Mouse (Mus musculus) embryonic facial prominence, embryonic 11.5 days (tissue): Measurements from ENCODE around the gene Wdr72. TPM values are rescaled to one million over a fixed set of nuclear protein-coding genes. Genes with fewer than 3 reads are reported as not detected.

Source experiments
- ATAC-seq: fragments of 200-750 bp; cut with Nextera tagmentation; replicated peaks from 2 replicates; pipeline ENCODE4 v1.8.0; 2017; ENCODE audit warnings: low read depth; ENCODE audit not compliant: insufficient number of reproducible peaks, low FRiP score, low TSS enrichment
- DNase-seq: peaks from one replicate; pipeline ENCODE4 v3.0.0-alpha.2; 2015; ENCODE audit warnings: low spot score
- H3K27ac ChIP-seq: fragments of 300-500 bp; sonication (generic); replicated peaks from 2 replicates; pipeline ENCODE4 v1.5.1; 2014; ENCODE audit warnings: mild to moderate bottlenecking, low read depth, low read length, control low read depth
- H3K27me3 ChIP-seq: fragments of 300-500 bp; sonication (generic); 2 replicates; pipeline ENCODE4 v1.6.1; 2014; ENCODE audit warnings: mild to moderate bottlenecking, low read length, moderate library complexity, mixed read lengths; ENCODE audit not compliant: control insufficient read depth, insufficient read depth
- H3K36me3 ChIP-seq: fragments of 300-500 bp; sonication (generic); replicated peaks from 2 replicates; pipeline ENCODE4 v1.6.1; 2014; ENCODE audit warnings: low read depth, mild to moderate bottlenecking, low read length, moderate library complexity, mixed read lengths; ENCODE audit not compliant: control insufficient read depth, insufficient read depth
- H3K4me1 ChIP-seq: fragments of 300-500 bp; sonication (generic); 2 replicates; pipeline ENCODE4 v1.6.1; 2014; ENCODE audit warnings: low read length, mixed read lengths; ENCODE audit not compliant: control insufficient read depth, insufficient read depth
- H3K4me2 ChIP-seq: fragments of 300-500 bp; sonication (generic); 2 replicates; pipeline ENCODE4 v1.6.1; 2014; ENCODE audit warnings: low read depth, mild to moderate bottlenecking, control low read depth, low read length, moderate library complexity
- H3K4me3 ChIP-seq: fragments of 300-500 bp; sonication (generic); 2 replicates; pipeline ENCODE4 v1.5.1; 2014; ENCODE audit warnings: low read depth, low read length, control low read depth
- H3K9ac ChIP-seq: fragments of 300-500 bp; sonication (generic); replicated peaks from 2 replicates; pipeline ENCODE4 v1.6.1; 2014; ENCODE audit warnings: mild to moderate bottlenecking, control low read depth, low read length
- H3K9me3 ChIP-seq: fragments of 300-500 bp; sonication (generic); replicated peaks from 2 replicates; pipeline ENCODE4 v1.6.1; 2016; ENCODE audit warnings: mild to moderate bottlenecking, low read length, inconsistent platforms, mixed read lengths; ENCODE audit not compliant: control insufficient read depth
- WGBS: fragments of 180-500 bp; shearing (Covaris S2); extraction: QIAGEN DNeasy Blood & Tissue Kit; methylation state at CpG from one replicate; pipeline ENCODE4 v1.1.7; 2014; 5-methylcytosine and 5-hydroxymethylcytosine counted together
- polyA plus RNA-seq: library from polyadenylated mRNA; unstranded; fragments of >200 nt; fragmentation: Nextera tagmentation; extraction: Ambion mirVana; gene quantifications from 2 replicates; pipeline ENCODE4 v1.2.1, GENCODE M21; 2014

Wdr72 gene
- polyA plus RNA-seq, 1 experiment from 2014 or later, result 0.11 TPM

- no peak overlapping the region for H3K9ac ChIP-seq
- no peak for DNase-seq
- 70% methylated on average over 11 of the region's 11 CpGs for WGBS
Measured at GRCm38 (mm10) chr9:74160361-74160933, 50.3 kb downstream of the Wdr72 start.

DNA sequence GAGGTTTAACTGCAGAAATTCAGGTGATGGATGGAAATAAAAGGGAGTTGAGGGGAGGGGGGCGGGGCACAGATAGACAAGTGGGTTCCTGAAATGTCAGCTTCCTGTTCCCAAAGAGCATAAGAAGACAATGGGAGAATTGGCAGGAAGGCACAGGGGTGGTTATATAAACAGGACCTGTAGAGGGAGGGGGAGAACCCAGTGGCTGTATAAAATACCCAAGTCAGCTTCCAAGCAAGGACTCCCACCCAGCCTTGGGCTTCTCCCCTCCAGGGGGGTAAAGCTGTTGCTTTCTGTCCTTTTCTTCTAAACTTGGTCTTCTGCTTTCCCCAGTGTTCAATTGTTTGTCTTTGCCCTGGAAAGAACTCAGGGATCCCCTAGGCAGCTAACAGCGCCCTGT, 55.5 kb downstream of the Wdr72 start:
- Histone ChIP-seq H3K4me2 (no peak overlapping the region), H3K27ac (no peak overlapping the region), H3K9me3 (no peaks in the 10 kb centered on the region), H3K9ac (no peak overlapping the region), H3K4me1 (no peaks in the 10 kb centered on the region), H3K27me3 (no peaks in the 10 kb centered on the region), H3K4me3 (no peak overlapping the region), H3K36me3 (no peaks in the 10 kb centered on the region)
- no peak for ATAC-seq
- no peak for DNase-seq
- WGBS, result 89% methylated on average over 2 of the region's 2 CpGs

More at GRCm38 (mm10) chr9:74160361-74160933, 50.3 kb downstream of the Wdr72 start:
- no peaks in the 10 kb centered on the region for H3K4me1 ChIP-seq
- H3K4me2 ChIP-seq, result no peak overlapping the region
- H3K9me3 ChIP-seq, result no peaks in the 10 kb centered on the region
- H3K27ac ChIP-seq, result no peak overlapping the region
- no peaks in the 10 kb centered on the region for H3K36me3 ChIP-seq
- H3K4me3 ChIP-seq, result no peak overlapping the region
- ATAC-seq, result no peak
- H3K27me3 ChIP-seq, result no peaks in the 10 kb centered on the region

DNA sequence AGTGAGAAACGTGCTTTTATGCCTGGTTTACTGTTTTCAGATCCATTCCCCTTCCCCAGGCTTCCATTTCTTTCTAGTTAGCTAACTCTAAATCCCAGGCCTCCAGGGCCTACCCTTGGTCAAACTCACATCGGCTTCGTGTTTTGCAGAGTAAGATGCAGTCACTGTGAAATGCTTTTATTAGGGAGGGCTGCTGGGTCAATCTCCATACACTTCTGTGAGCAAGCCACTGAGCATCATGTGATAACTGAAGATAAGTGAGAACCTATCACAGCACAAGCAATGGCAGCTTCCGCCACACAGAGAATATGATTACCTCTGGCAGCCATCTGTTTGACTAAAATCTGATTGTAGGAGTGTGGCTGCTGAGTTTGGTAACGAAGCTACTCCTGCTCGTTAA, 59.7 kb downstream of the Wdr72 start:
- no peaks in the 10 kb centered on the region for H3K4me1 ChIP-seq
- no peaks in the 10 kb centered on the region for H3K9me3 ChIP-seq
- no peak overlapping the region for H3K4me2 ChIP-seq
- H3K9ac ChIP-seq, result no peak overlapping the region
- H3K27ac ChIP-seq, result no peak overlapping the region
- no peaks in the 10 kb centered on the region for H3K27me3 ChIP-seq
- 65% methylated on average over 6 of the region's 6 CpGs for WGBS
- no peaks in the 10 kb centered on the region for H3K36me3 ChIP-seq
- no peak for DNase-seq
- no peak overlapping the region for H3K4me3 ChIP-seq
- no peak for ATAC-seq

DNA sequence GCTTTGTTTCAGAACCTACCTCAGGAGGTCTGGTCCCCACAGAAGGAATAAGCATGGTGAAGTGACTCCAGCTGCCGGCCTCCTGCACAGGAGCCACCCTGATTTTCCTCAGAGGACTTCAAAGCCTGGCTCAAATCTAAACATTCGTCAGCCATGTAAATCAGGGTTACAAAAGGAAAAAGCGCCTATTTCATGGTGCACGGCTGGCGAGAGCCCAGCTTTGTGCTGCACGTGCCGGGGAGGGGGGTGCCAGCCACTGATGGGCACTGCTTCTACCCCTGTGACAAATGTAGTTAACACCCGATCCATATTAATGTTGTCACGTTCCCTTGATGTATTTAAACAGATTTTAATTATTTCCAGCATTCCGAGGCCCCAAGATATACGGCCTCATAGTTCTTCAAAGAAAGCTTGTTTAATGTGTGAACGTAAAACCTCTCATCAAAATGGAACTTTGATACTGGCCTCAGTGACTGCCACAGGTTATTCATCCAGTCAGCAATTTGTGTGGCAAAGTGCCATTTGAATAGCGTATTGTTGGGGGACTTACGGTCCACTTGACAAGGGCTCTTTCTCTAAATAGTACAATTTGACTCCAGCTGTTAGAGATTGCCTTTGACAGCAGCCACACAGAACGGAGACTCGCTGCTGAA, 76.7 kb downstream of the Wdr72 start:
- peak; percentile 91 for ATAC-seq
- Histone ChIP-seq H3K9ac (no peak overlapping the region), H3K27ac (no peak overlapping the region)

DNA sequence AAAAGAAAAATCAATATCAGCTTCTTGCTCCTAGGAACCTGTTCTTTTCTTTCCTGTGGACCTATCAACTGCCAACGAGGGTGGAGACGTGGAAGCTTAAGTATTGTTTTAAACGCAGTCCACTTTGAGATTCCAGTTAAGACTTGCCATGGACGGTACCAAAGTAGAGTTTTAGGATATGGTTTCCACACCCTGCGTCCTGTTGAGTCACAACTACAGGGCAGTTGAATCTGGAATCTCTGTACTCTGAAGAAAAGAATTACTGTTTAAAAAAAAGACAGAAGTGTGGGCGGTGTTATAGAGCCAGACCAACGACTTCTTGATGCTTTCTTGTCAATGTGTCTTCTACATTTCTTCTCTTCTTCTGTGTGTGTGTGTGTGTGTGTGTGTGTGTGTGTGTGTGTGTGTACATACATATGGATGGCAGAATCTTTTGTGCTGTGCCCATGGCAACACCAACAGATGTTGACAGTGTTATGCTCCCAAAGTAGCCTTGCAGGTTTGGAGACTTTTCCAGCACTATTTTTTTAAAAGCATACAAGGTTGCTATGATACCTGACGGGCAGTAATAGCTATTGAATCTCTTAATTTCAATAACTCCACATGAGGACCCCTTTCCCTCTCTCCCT, 77.4 kb downstream of the Wdr72 start:
- 49% methylated on average over 8 of the region's 8 CpGs for WGBS
- no peak for DNase-seq
- Histone ChIP-seq H3K4me1 (no peaks in the 10 kb centered on the region), H3K27me3 (no peaks in the 10 kb centered on the region), H3K36me3 (no peaks in the 10 kb centered on the region), H3K9ac (no peak overlapping the region), H3K9me3 (no peaks in the 10 kb centered on the region), H3K4me3 (no peak overlapping the region), H3K4me2 (no peak overlapping the region), H3K27ac (no peak overlapping the region)
- ATAC-seq, result no peak

More for the DNA sequence above, 76.7 kb downstream of the Wdr72 start:
- no peaks in the 10 kb centered on the region for H3K4me1 ChIP-seq
- H3K36me3 ChIP-seq, result no peaks in the 10 kb centered on the region
- H3K4me2 ChIP-seq, result peak overlapping the region; percentile 19
- no peak overlapping the region for H3K4me3 ChIP-seq
- WGBS, result 24% methylated on average over 16 of the region's 16 CpGs
- no peaks in the 10 kb centered on the region for H3K27me3 ChIP-seq
- DNase-seq, result peak; percentile 61
- H3K9me3 ChIP-seq, result no peaks in the 10 kb centered on the region

DNA sequence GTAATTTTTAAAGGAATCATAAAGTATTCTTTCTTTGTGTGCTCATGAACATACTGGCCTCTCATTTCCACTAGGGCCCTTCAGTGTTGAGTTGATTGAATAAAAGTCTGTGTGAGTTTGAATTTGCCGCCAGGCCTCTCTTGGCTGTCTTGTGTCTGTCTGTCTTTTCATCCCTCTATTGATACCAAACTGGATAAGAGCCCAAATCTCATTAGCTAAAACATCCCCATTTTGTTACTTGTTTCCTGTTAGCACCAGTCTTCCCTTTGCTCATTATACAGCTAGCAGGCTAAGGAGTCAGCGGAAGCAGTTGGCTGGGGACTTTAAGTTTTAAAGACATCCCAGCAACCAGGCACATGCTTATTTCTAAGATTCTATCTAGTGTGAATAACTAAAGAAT, 84.7 kb downstream of the Wdr72 start:
- ATAC-seq (no peak), DNase-seq (no peak)
- Histone ChIP-seq H3K4me2 (no peak overlapping the region), H3K27me3 (no peaks in the 10 kb centered on the region), H3K4me1 (no peaks in the 10 kb centered on the region), H3K9ac (no peak overlapping the region), H3K9me3 (no peaks in the 10 kb centered on the region), H3K36me3 (no peaks in the 10 kb centered on the region), H3K4me3 (no peak overlapping the region), H3K27ac (no peak overlapping the region)
- 88% methylated on average over 2 of the region's 2 CpGs for WGBS

- Histone ChIP-seq H3K27ac (no peak overlapping the region), H3K4me1 (no peaks in the 10 kb centered on the region), H3K9me3 (no peaks in the 10 kb centered on the region), H3K4me2 (no peak overlapping the region), H3K4me3 (no peak overlapping the region), H3K36me3 (no peaks in the 10 kb centered on the region), H3K9ac (no peak overlapping the region), H3K27me3 (no peaks in the 10 kb centered on the region)
- DNase-seq (no peak), ATAC-seq (no peak)
- WGBS, result 83% methylated on average over 6 of the region's 6 CpGs
Measured at GRCm38 (mm10) chr9:74228272-74228671, 118.1 kb downstream of the Wdr72 start.

DNA sequence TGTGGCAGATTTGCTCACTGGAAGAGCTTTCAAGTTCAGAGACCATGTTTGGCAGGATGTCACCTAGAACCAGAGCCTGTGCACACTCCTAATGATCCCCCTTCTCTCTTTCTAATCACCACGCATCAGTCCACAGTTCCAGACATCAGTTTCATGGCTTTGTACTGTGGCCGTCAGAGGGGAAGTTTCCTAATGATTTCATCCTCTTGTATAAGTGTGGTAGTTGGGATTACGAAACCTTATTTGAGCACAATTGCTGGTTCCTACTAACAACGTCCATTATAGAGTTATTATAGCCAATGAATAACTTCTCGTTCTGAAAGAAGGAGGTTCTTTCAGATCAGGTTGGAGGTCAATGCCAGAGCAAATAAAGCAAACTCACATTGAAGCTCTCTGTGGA, 131.1 kb downstream of the Wdr72 start:
- DNase-seq, result no peak
- Histone ChIP-seq H3K27me3 (no peaks in the 10 kb centered on the region), H3K27ac (no peak overlapping the region), H3K4me1 (no peaks in the 10 kb centered on the region), H3K9me3 (no peaks in the 10 kb centered on the region), H3K4me3 (no peak overlapping the region), H3K4me2 (no peak overlapping the region), H3K36me3 (no peaks in the 10 kb centered on the region), H3K9ac (no peak overlapping the region)
- 65% methylated on average over 5 of the region's 5 CpGs for WGBS
- ATAC-seq, result no peak
